Mouse (Mus musculus) olfactory bulb, adult 2 months (tissue): Measurements from ENCODE around the gene Ttc9c. TPM values are rescaled to one million over a fixed set of nuclear protein-coding genes. Genes with fewer than 3 reads are reported as not detected.

Experiments used
- H3K27ac ChIP-seq: fragments of 200-500 bp; 2 replicates; pipeline ENCODE4 v1.5.1; 2012; ENCODE audit warnings: low read depth, low read length; ENCODE audit not compliant: insufficient read depth
- H3K4me1 ChIP-seq: fragments of 200-500 bp; 2 replicates; pipeline ENCODE4 v1.6.1; 2012; ENCODE audit warnings: low read length; ENCODE audit not compliant: control insufficient read depth, insufficient read depth
- H3K4me3 ChIP-seq: fragments of 200-500 bp; 2 replicates; pipeline ENCODE4 v1.5.1; 2012; ENCODE audit warnings: mild to moderate bottlenecking, low read depth, low read length, moderate library complexity; ENCODE audit not compliant: insufficient read depth
- CTCF ChIP-seq: fragments of 200-500 bp; IDR thresholded peaks from 2 replicates; pipeline ENCODE4 v1.5.1; 2012; ENCODE audit warnings: low read depth, mild to moderate bottlenecking, low read length, moderate library complexity; ENCODE audit not compliant: insufficient read depth
- POLR2A ChIP-seq: fragments of 200-500 bp; IDR thresholded peaks from 2 replicates; pipeline ENCODE4 v1.6.1; 2012; ENCODE audit warnings: mild to moderate bottlenecking, low read depth, low read length, moderate library complexity; ENCODE audit not compliant: insufficient read depth
- WGBS: fragments of 180-500 bp; shearing (Covaris S2); methylation state at CpG from one replicate; pipeline ENCODE4 v1.1.7; 2018; 5-methylcytosine and 5-hydroxymethylcytosine counted together
- polyA plus RNA-seq: library from polyadenylated mRNA; stranded (reverse); fragments of >200 nt; gene quantifications from 2 replicates; pipeline ENCODE4 v1.2.4, GENCODE M21; 2012; ENCODE audit warnings: low replicate concordance; ENCODE audit not compliant: missing spikeins, insufficient read depth, insufficient read length

The Ttc9c gene
- polyA plus RNA-seq, 1 experiment: not detected

GRCm38 (mm10) chr19:8832971-8833370 is 13.8 kb upstream of the Ttc9c start:
- WGBS: 51% methylated on average over 4 of the region's 4 CpGs
- no peak for TF ChIP-seq POLR2A
- no peak for TF ChIP-seq CTCF
- Histone ChIP-seq H3K4me1 (peaks cover 6% of the 10 kb centered on the region), H3K27ac (no peak overlapping the region), H3K4me3 (no peak overlapping the region)

- Histone ChIP-seq H3K4me1 (peaks cover 6% of the 10 kb centered on the region), H3K27ac (peak overlapping the region; percentile 29; the same call in 1 of the 2 replicates), H3K4me3 (no peak overlapping the region)
- 54% methylated on average over 11 of the region's 11 CpGs for WGBS
- TF ChIP-seq POLR2A (no peak), CTCF (no peak)
These were observed 12.1 kb upstream of the Ttc9c start for GRCm38 (mm10) chr19:8831262-8831661.

GRCm38 (mm10) chr19:8830664-8831063 is 11.5 kb upstream of the Ttc9c start:
- Histone ChIP-seq H3K4me3 (no peak overlapping the region), H3K4me1 (peaks cover 6% of the 10 kb centered on the region), H3K27ac (peak overlapping the region; percentile 66; the same call in 1 of the 2 replicates)
- 30% methylated on average over 8 of the region's 8 CpGs for WGBS
- TF ChIP-seq CTCF: no peak
- TF ChIP-seq POLR2A: no peak

GRCm38 (mm10) chr19:8829660-8830059 is 10.5 kb upstream of the Ttc9c start, which contains the start of gene AC129217.1:
AC129217.1 (plus strand) TSS chr19:8829773.
- TF ChIP-seq CTCF (no peak), POLR2A (no peak)
- 73% methylated on average over 8 of the region's 8 CpGs for WGBS
- Histone ChIP-seq H3K4me1 (peaks cover 6% of the 10 kb centered on the region), H3K4me3 (no peak within 1 kb of the TSS), H3K27ac (no peak within 1 kb of the TSS)

GRCm38 (mm10) chr19:8822696-8823095 is 3.6 kb upstream of the Ttc9c start:
- H3K4me1 ChIP-seq: peaks cover 1% of the 10 kb centered on the region; the same call in 1 of the 2 replicates
- no peak overlapping the region for H3K27ac ChIP-seq
- no peak for TF ChIP-seq CTCF
- TF ChIP-seq POLR2A: no peak
- peak overlapping the region; percentile 31; the same call in 1 of the 2 replicates for H3K4me3 ChIP-seq
- 22% methylated on average over 8 of the region's 8 CpGs for WGBS

GRCm38 (mm10) chr19:8821146-8821545 is 2.0 kb upstream of the Ttc9c start:
- peaks cover 2% of the 10 kb centered on the region; the same call in 1 of the 2 replicates for H3K4me1 ChIP-seq
- WGBS: under 1% methylated on average over 7 of the region's 7 CpGs
- no peak overlapping the region; the same call in 1 of the 2 replicates for H3K27ac ChIP-seq
- TF ChIP-seq CTCF: no peak
- TF ChIP-seq POLR2A: no peak
- peak overlapping the region; percentile 84 for H3K4me3 ChIP-seq

- TF ChIP-seq POLR2A: no peak
- no peak for TF ChIP-seq CTCF
- H3K4me3 ChIP-seq: peak overlapping the region; percentile 84
- H3K27ac ChIP-seq: peak overlapping the region; percentile 99
- WGBS: 1% methylated on average over 48 of the region's 48 CpGs
- peaks cover 2% of the 10 kb centered on the region; the same call in 1 of the 2 replicates for H3K4me1 ChIP-seq
These were observed 1.4 kb upstream of the Ttc9c start for GRCm38 (mm10) chr19:8820424-8820956.

- H3K4me1 ChIP-seq: peaks cover 2% of the 10 kb centered on the region; the same call in 1 of the 2 replicates
These were observed 677 bp upstream of the Ttc9c start, which contains the start of gene Hnrnpul2 for GRCm38 (mm10) chr19:8819596-8820423. Hnrnpul2 (plus strand) TSS chr19:8820010.

More at GRCm38 (mm10) chr19:8819596-8820423, 677 bp upstream of the Ttc9c start, which contains the start of gene Hnrnpul2:
- WGBS: under 1% methylated on average over 83 of the region's 83 CpGs
- peak within 1 kb of the TSS; percentile 84 for H3K4me3 ChIP-seq
- H3K27ac ChIP-seq: peak within 1 kb of the TSS; percentile 99
- TF ChIP-seq CTCF (no peak), POLR2A (peak; percentile 95)
